Mouse (Mus musculus): Measurements from ENCODE around the gene Prex1.

Prex1 gene

GRCm38 (mm10) chr2:166683885-166684544 lies 29.6 kb downstream of the Prex1 start:
- peak in 1 of 2 experiments; percentile 52 for DNase-seq

- DNase-seq: no peak
Observed at GRCm38 (mm10) chr2:166682866-166683265, 30.8 kb downstream of the Prex1 start.

GRCm38 (mm10) chr2:166678959-166679759 lies 34.5 kb downstream of the Prex1 start:
- no peak for DNase-seq

GRCm38 (mm10) chr2:166676933-166677332 lies 36.7 kb downstream of the Prex1 start:
- DNase-seq: no peak

GRCm38 (mm10) chr2:166676498-166676897 lies 37.1 kb downstream of the Prex1 start:
- no peak for DNase-seq

GRCm38 (mm10) chr2:166675588-166676444 lies 37.8 kb downstream of the Prex1 start:
- no peak for DNase-seq

- no peak for DNase-seq
Observed at GRCm38 (mm10) chr2:166674693-166675092, 38.9 kb downstream of the Prex1 start.

- no peak for DNase-seq
Observed at GRCm38 (mm10) chr2:166673951-166674350, 39.7 kb downstream of the Prex1 start.

GRCm38 (mm10) chr2:166672171-166672965 lies 41.3 kb downstream of the Prex1 start:
- no peak for DNase-seq

- DNase-seq: no peak
Observed at GRCm38 (mm10) chr2:166671614-166672013, 42.0 kb downstream of the Prex1 start.

- DNase-seq: no peak
Observed at GRCm38 (mm10) chr2:166671019-166671418, 42.6 kb downstream of the Prex1 start.

- DNase-seq: no peak
Observed at GRCm38 (mm10) chr2:166669922-166670321, 43.7 kb downstream of the Prex1 start.

- no peak for DNase-seq
Observed at GRCm38 (mm10) chr2:166667790-166668695, 45.6 kb downstream of the Prex1 start.

- no peak for DNase-seq
Observed at GRCm38 (mm10) chr2:166666175-166666574, 47.5 kb downstream of the Prex1 start.

GRCm38 (mm10) chr2:166665244-166665922 lies 48.2 kb downstream of the Prex1 start:
- DNase-seq: no peak

GRCm38 (mm10) chr2:166664506-166664905 lies 49.1 kb downstream of the Prex1 start:
- peak; percentile 20 to 37 for DNase-seq

- no peak for DNase-seq
Observed at GRCm38 (mm10) chr2:166663250-166663961, 50.2 kb downstream of the Prex1 start.

GRCm38 (mm10) chr2:166662595-166663160 lies 51.0 kb downstream of the Prex1 start:
- DNase-seq: no peak

GRCm38 (mm10) chr2:166661971-166662370 lies 51.7 kb downstream of the Prex1 start:
- DNase-seq: no peak

- DNase-seq: no peak
Observed at GRCm38 (mm10) chr2:166661498-166661897, 52.1 kb downstream of the Prex1 start.
